Mouse (Mus musculus) megakaryocyte, adult 5-6 weeks (primary cell): Measurements from ENCODE around the gene 0610040J01Rik. TPM values are rescaled to one million over a fixed set of nuclear protein-coding genes. Genes with fewer than 3 reads are reported as not detected.

Experiments used
- ATAC-seq: 2 replicates; pipeline ENCODE4 v1.8.0; 2016; ENCODE audit warnings: mild to moderate bottlenecking, inconsistent platforms; ENCODE audit not compliant: poor library complexity, severe bottlenecking
- total RNA-seq, 2 experiments: library from RNA; stranded (forward) in 1 of 2; stranded (reverse) in 1 of 2; fragments of 153-499, 151-499 nt in 1 of 2; fragments of 221-1000, 200-1000 nt in 1 of 2; gene quantifications; 2 replicates each; pipeline versions ENCODE4 v1.2.3 to v1.2.4; 2015 to 2017

Gene 0610040J01Rik
- total RNA-seq, 2 experiments from 2014 or later: 4.1 to 7.5 TPM

DNA sequence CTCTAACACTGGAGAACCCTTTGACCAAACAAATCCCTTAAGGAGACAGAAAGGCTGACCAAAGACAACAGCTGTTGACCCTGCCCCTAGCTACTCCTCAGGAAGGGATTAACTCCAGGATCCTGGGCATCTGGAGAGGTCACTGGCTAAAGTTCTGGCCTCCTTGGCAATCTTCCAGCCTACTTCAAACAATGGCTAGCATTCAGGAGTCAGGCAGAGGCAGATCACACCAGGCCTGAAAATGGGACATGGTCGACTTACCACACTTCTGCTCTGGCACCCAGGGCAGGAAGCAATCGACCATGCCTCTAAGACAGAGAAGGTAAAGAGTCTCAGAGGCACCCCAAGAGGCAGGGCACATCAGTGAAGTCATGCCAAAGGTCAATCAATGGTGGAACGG, 137.0 kb downstream of the 0610040J01Rik start:
- no peak for ATAC-seq

Other genes with a start within 250 kb of the 0610040J01Rik start
- not detected in 2 replicates for gene Nwd2, start 163.3 kb upstream of the 0610040J01Rik start, total RNA-seq (2015)
- not detected in 2 replicates for gene Nwd2, start 163.3 kb upstream of the 0610040J01Rik start, total RNA-seq (2017)
- gene Rell1, start 156.5 kb downstream of the 0610040J01Rik start, total RNA-seq (2015): 23.3 and 28.7 TPM in 2 replicates
- 27.1 and 28.3 TPM in 2 replicates for gene Rell1, start 156.5 kb downstream of the 0610040J01Rik start, total RNA-seq (2017)